Mouse (Mus musculus) megakaryocyte, embryonic 14.5 days (primary cell): Measurements from ENCODE around the gene Polr1c.

Experiments
- FLI1 ChIP-seq: IDR thresholded peaks from 2 replicates; pipeline ENCODE4 v1.6.1; 2012; ENCODE audit warnings: low read length, inconsistent platforms, mixed read lengths
- GATA1 ChIP-seq: IDR thresholded peaks from 3 replicates; pipeline ENCODE4 v1.6.1; 2012; ENCODE audit warnings: mixed read lengths, low read length, inconsistent platforms, borderline replicate concordance

- TF ChIP-seq FLI1 (no peak), GATA1 (no peak)
Measured at GRCm38 (mm10) chr17:46254106-46254505, 6.3 kb upstream of the Polr1c start.
